Mouse (Mus musculus) G1E (cell line): Measurements from ENCODE around the gene Gm47969.

Source experiments
- CTCF ChIP-seq: IDR thresholded peaks from 2 replicates; pipeline ENCODE4 v1.5.1; 2012; ENCODE audit warnings: low read depth, low read length, inconsistent platforms, mixed read lengths
- GATA1 ChIP-seq: IDR thresholded peaks from 2 replicates; pipeline ENCODE4 v1.6.1; 2012; ENCODE audit warnings: borderline replicate concordance, low read length, inconsistent platforms, mixed read lengths
- GATA2 ChIP-seq: IDR thresholded peaks from 2 replicates; pipeline ENCODE4 v1.6.1; 2012; ENCODE audit warnings: low read depth, low read length, inconsistent platforms, borderline replicate concordance
- POLR2AphosphoS5 ChIP-seq: IDR thresholded peaks from 2 replicates; pipeline ENCODE4 v1.6.1; 2012; ENCODE audit warnings: low read depth, low read length, inconsistent platforms; ENCODE audit not compliant: insufficient replicate concordance

DNA sequence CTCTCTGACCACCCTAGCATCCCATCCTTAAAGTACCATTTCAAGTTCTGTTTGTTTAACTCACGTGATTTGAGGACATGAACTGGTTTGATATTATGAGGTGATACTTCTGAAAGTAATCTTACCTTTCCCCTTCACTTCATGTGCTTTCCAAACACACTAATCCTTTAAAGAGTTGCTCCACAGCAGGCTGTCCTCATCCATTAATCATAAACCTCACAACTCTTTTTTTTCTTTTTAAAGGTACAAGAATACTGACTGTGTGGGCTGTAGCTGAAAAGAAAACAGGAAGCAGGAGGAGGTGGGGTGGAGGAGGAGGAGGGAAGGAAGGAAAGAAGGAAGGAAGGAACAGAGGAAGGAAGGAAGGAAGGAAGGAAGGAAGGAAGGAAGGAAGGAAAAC is 12.8 kb upstream of the Gm47969 start:
- TF ChIP-seq CTCF, result no peak
- TF ChIP-seq POLR2AphosphoS5, result no peak
- no peak for TF ChIP-seq GATA1
- TF ChIP-seq GATA2, result no peak
